Mouse (Mus musculus) Patski (cell line): ENCODE results near the gene Nin. TPM values are rescaled to one million over a fixed set of nuclear protein-coding genes. Genes with fewer than 3 reads are reported as not detected.

ENCODE experiments used
- ATAC-seq: fragments of 100-300 bp; one replicate; pipeline ENCODE4 v1.8.0; 2021
- CTCF ChIA-PET: fragments of 350-600 bp; sonication (Branson Sonifier 250); formaldehyde crosslinking; loops from one replicate; lab custom pipeline; 2022; ENCODE audit warnings: inconsistent platforms; lab: Charles Lee
- POLR2A ChIA-PET: fragments of 350-600 bp; sonication (Branson Sonifier 250); formaldehyde crosslinking; loops from one replicate; lab custom pipeline; 2022; ENCODE audit warnings: antibody characterized with exemption, inconsistent platforms; lab: Charles Lee
- DNase-seq: peaks from one replicate; pipeline ENCODE4 v3.0.0-alpha.2; 2011; ENCODE audit warnings: low read depth, low spot score
- H3K27me3 ChIP-seq: fragments of 371-371 bp; one replicate; pipeline ENCODE4 v1.5.1; 2021
- CTCF ChIP-seq: fragments of 100-300 bp; IDR thresholded peaks from one replicate; pipeline ENCODE4 v1.5.1; 2021
- in situ Hi-C: fragments of 300-500 bp; cut with MboI; formaldehyde crosslinking; loops from 3 replicates; pipeline ENCODE4 v1.11.1; 2018; ENCODE audit warnings: low pct_unique_long_range_greater_than_20kb, mixed read lengths
- polyA plus RNA-seq: library from polyadenylated mRNA; unstranded; gene quantifications from one replicate; pipeline ENCODE4 v1.2.3, GENCODE M21; 2021

Gene Nin
- polyA plus RNA-seq, 1 experiment from 2014 or later, result 29.7 TPM

- ATAC-seq, result peak; percentile 87
- in situ Hi-C loops, result no loop called here
- ChIA-PET POLR2A (interaction anchor here (1.0 to 2.0 kb wide), 6 partner anchors 10 to 63 kb away, joined by 3 to 7 read pairs (median 4); no protein-coding TSS in a partner anchor), CTCF (interaction anchor here (1.1 to 3.1 kb wide), 7 partner anchors 11 to 63 kb away, joined by 3 to 8 read pairs (median 4); no protein-coding TSS in a partner anchor)
- TF ChIP-seq CTCF, result no peak
- no peaks in the 10 kb centered on the region for H3K27me3 ChIP-seq
- peak; percentile 79 for DNase-seq
Observed at GRCm38 (mm10) chr12:70025431-70025830, 88.1 kb downstream of the Nin start.

- no peaks in the 10 kb centered on the region for H3K27me3 ChIP-seq
- ChIA-PET POLR2A (no interaction called here), CTCF (interaction anchor here (2.6 to 3.1 kb wide), 2 partner anchors 9 to 12 kb away, joined by 6 to 8 read pairs; no protein-coding TSS in a partner anchor)
- DNase-seq, result no peak
- ATAC-seq, result no peak
- in situ Hi-C loops, result no loop called here
- no peak for TF ChIP-seq CTCF
Observed at GRCm38 (mm10) chr12:70023580-70023979, 89.9 kb downstream of the Nin start.

- TF ChIP-seq CTCF, result no peak
- POLR2A ChIA-PET, result no interaction called here
- CTCF ChIA-PET, result no interaction called here
- ATAC-seq (no peak), DNase-seq (no peak)
- in situ Hi-C loops, result no loop called here
- H3K27me3 ChIP-seq, result no peaks in the 10 kb centered on the region
Observed at GRCm38 (mm10) chr12:70018153-70018552, 95.4 kb downstream of the Nin start.

GRCm38 (mm10) chr12:70015936-70016335, 97.6 kb downstream of the Nin start:
- no peak for DNase-seq
- POLR2A ChIA-PET, result interaction anchor here (1.0 kb wide), 1 partner anchor 9 kb away, joined by 3 read pairs; no protein-coding TSS in a partner anchor
- no peaks in the 10 kb centered on the region for H3K27me3 ChIP-seq
- CTCF ChIA-PET, result no interaction called here
- ATAC-seq, result no peak
- no peak for TF ChIP-seq CTCF
- in situ Hi-C loops, result no loop called here

GRCm38 (mm10) chr12:70011681-70012080, 101.8 kb downstream of the Nin start:
- no peak for TF ChIP-seq CTCF
- in situ Hi-C loops, result no loop called here
- ATAC-seq (no peak), DNase-seq (no peak)
- H3K27me3 ChIP-seq, result no peaks in the 10 kb centered on the region
- ChIA-PET POLR2A (no interaction called here), CTCF (interaction anchor here (1.1 to 1.4 kb wide), 2 partner anchors 13 to 20 kb away, joined by 3 to 8 read pairs; no protein-coding TSS in a partner anchor)

- no peaks in the 10 kb centered on the region for H3K27me3 ChIP-seq
- ChIA-PET CTCF (interaction anchor here (1.3 to 1.4 kb wide), 2 partner anchors 17 to 18 kb away, joined by 3 read pairs; no protein-coding TSS in a partner anchor), POLR2A (no interaction called here)
- in situ Hi-C loops, result no loop called here
- no peak for ATAC-seq
- DNase-seq, result no peak
- TF ChIP-seq CTCF, result no peak
Observed at GRCm38 (mm10) chr12:70010356-70010755, 103.2 kb downstream of the Nin start.

- ATAC-seq, result no peak
- in situ Hi-C loops, result no loop called here
- no peak for TF ChIP-seq CTCF
- ChIA-PET CTCF (no interaction called here), POLR2A (no interaction called here)
- no peak for DNase-seq
- H3K27me3 ChIP-seq, result no peaks in the 10 kb centered on the region
Observed at GRCm38 (mm10) chr12:70005103-70005502, 108.4 kb downstream of the Nin start.

GRCm38 (mm10) chr12:69998186-69998983, 115.1 kb downstream of the Nin start:
- ChIA-PET POLR2A (interaction anchor here (1.1 kb wide), 1 partner anchor 27 kb away, joined by 7 read pairs; no protein-coding TSS in a partner anchor), CTCF (interaction anchor here (1.4 kb wide), 1 partner anchor 26 kb away, joined by 4 read pairs; no protein-coding TSS in a partner anchor)
- no peak for TF ChIP-seq CTCF
- DNase-seq, result peak; percentile 55
- peak; percentile 83 for ATAC-seq
- in situ Hi-C loops, result no loop called here
- no peaks in the 10 kb centered on the region for H3K27me3 ChIP-seq

GRCm38 (mm10) chr12:69995382-69995781, 118.1 kb downstream of the Nin start:
- ChIA-PET CTCF (no interaction called here), POLR2A (no interaction called here)
- in situ Hi-C loops, result no loop called here
- ATAC-seq (no peak), DNase-seq (no peak)
- no peak for TF ChIP-seq CTCF
- H3K27me3 ChIP-seq, result no peaks in the 10 kb centered on the region

- ChIA-PET CTCF (no interaction called here), POLR2A (interaction anchor here (0.6 to 0.8 kb wide), 2 partner anchors 9 to 40 kb away, joined by 3 read pairs; no protein-coding TSS in a partner anchor)
- no peaks in the 10 kb centered on the region for H3K27me3 ChIP-seq
- ATAC-seq, result peak; percentile 77
- no peak for DNase-seq
- no peak for TF ChIP-seq CTCF
- in situ Hi-C loops, result no loop called here
Observed at GRCm38 (mm10) chr12:69986786-69987497, 126.6 kb downstream of the Nin start, which contains the start of gene Sav1. Gene Sav1, minus strand, starts transcription at chr12:69987002.
